Mouse (Mus musculus) myocyte (in vitro differentiated cells): ENCODE results near the gene Pde4d. TPM values are rescaled to one million over a fixed set of nuclear protein-coding genes. Genes with fewer than 3 reads are reported as not detected.

Source experiments
- H3K27me3 ChIP-seq: one replicate; pipeline ENCODE4 v1.6.1; 2011; ENCODE audit not compliant: control insufficient read depth, insufficient read depth, insufficient read length
- H3K36me3 ChIP-seq: one replicate; pipeline ENCODE4 v1.6.1; 2011; ENCODE audit not compliant: control insufficient read depth, insufficient read depth
- H3K4me2 ChIP-seq: one replicate; pipeline ENCODE4 v1.6.1; 2011; ENCODE audit warnings: low read depth, control low read depth
- H3K4me3 ChIP-seq: one replicate; pipeline ENCODE4 v1.5.1; 2011; ENCODE audit warnings: mild to moderate bottlenecking, control low read depth, moderate library complexity
- H3K79me2 ChIP-seq: one replicate; pipeline ENCODE4 v1.6.1; 2011; ENCODE audit not compliant: control insufficient read depth, insufficient read depth
- H3ac ChIP-seq: one replicate; pipeline ENCODE4 v1.6.1; 2011; ENCODE audit not compliant: control insufficient read depth, insufficient read length
- CEBPB ChIP-seq: IDR thresholded peaks from 2 replicates; pipeline ENCODE4 v1.6.1; 2011; ENCODE audit warnings: mild to moderate bottlenecking, moderate library complexity; ENCODE audit not compliant: poor library complexity, insufficient read depth, severe bottlenecking
- E2F4 ChIP-seq: IDR thresholded peaks from one replicate; pipeline ENCODE4 v1.6.1; 2011; ENCODE audit warnings: mild to moderate bottlenecking, control low read depth, moderate library complexity; ENCODE audit not compliant: insufficient read depth
- MAX ChIP-seq: IDR thresholded peaks from one replicate; pipeline ENCODE4 v1.6.1; 2011; ENCODE audit warnings: low read depth, mild to moderate bottlenecking, control low read depth
- MYOD1 ChIP-seq, 3 experiments: IDR thresholded peaks; one replicate each; pipeline ENCODE4 v1.6.1; 2011; ENCODE audit warnings: control low read depth in 2 of 3, low read depth in 2 of 3, mild to moderate bottlenecking in 2 of 3, moderate library complexity in 1 of 3; ENCODE audit not compliant: insufficient read length in 2 of 3, control insufficient read depth in 1 of 3
- MYOG ChIP-seq, 3 experiments: IDR thresholded peaks; one replicate each; pipeline ENCODE4 v1.6.1; 2011; ENCODE audit warnings: control low read depth in 2 of 3, low read depth in 2 of 3, mild to moderate bottlenecking in 2 of 3; ENCODE audit not compliant: insufficient read length in 2 of 3, control insufficient read depth in 1 of 3, insufficient read depth in 1 of 3
- POLR2A ChIP-seq: IDR thresholded peaks from one replicate; pipeline ENCODE4 v1.6.1; 2011; ENCODE audit warnings: low read depth, mild to moderate bottlenecking, control low read depth, moderate library complexity; ENCODE audit not compliant: insufficient read length
- POLR2AphosphoS2 ChIP-seq: IDR thresholded peaks from one replicate; pipeline ENCODE4 v1.6.1; 2011; ENCODE audit warnings: low read depth, control low read depth; ENCODE audit not compliant: insufficient read length
- REST ChIP-seq: IDR thresholded peaks from one replicate; pipeline ENCODE4 v1.6.1; 2011; ENCODE audit warnings: mild to moderate bottlenecking, control low read depth, moderate library complexity; ENCODE audit not compliant: insufficient read depth, insufficient read length
- SRF ChIP-seq: IDR thresholded peaks from one replicate; pipeline ENCODE4 v1.6.1; 2011; ENCODE audit warnings: low read depth; ENCODE audit not compliant: control insufficient read depth, insufficient read length
- TCF12 ChIP-seq: IDR thresholded peaks from one replicate; pipeline ENCODE4 v1.6.1; 2011; ENCODE audit warnings: mild to moderate bottlenecking, control low read depth; ENCODE audit not compliant: poor library complexity, insufficient read depth, severe bottlenecking
- TCF3 ChIP-seq: IDR thresholded peaks from one replicate; pipeline ENCODE4 v1.6.1; 2011; ENCODE audit warnings: low read depth, control low read depth; ENCODE audit not compliant: insufficient read length
- USF1 ChIP-seq: IDR thresholded peaks from one replicate; pipeline ENCODE4 v1.6.1; 2011; ENCODE audit warnings: low read depth, mild to moderate bottlenecking, control low read depth, moderate library complexity
- polyA plus RNA-seq: library from polyadenylated mRNA; unstranded; fragments of >200 nt; fragmentation: generic; extraction: Trizol; gene quantifications from one replicate; pipeline ENCODE4 v1.2.1, GENCODE M21; 2012; ENCODE audit warnings: missing spikeins

Gene Pde4d
- polyA plus RNA-seq, 1 experiment: 8.2 TPM

GRCm38 (mm10) chr13:109066581-109067159, 616.9 kb downstream of the Pde4d start:
- Histone ChIP-seq H3K36me3 (no peaks in the 10 kb centered on the region), H3K79me2 (no peaks in the 10 kb centered on the region), H3K4me3 (no peak overlapping the region), H3ac (no peak overlapping the region), H3K4me2 (no peak overlapping the region), H3K27me3 (no peaks in the 10 kb centered on the region)
- TF ChIP-seq MYOG (IDR thresholded peaks at IDR 0.05; ENCODE audit: control insufficient read depth in 1 of 3, insufficient read depth in 1 of 3, insufficient read length in 2 of 3, low read depth in 2 of 3): no peak
- TF ChIP-seq TCF12: no peak
- no peak for TF ChIP-seq TCF3
- TF ChIP-seq REST: no peak
- TF ChIP-seq MAX: no peak
- TF ChIP-seq SRF: no peak
- no peak for TF ChIP-seq CEBPB
- no peak for TF ChIP-seq E2F4
- TF ChIP-seq USF1: no peak
- no peak for TF ChIP-seq MYOD1 (IDR thresholded peaks at IDR 0.05; ENCODE audit: control insufficient read depth in 1 of 3, insufficient read length in 2 of 3, low read depth in 2 of 3)
- TF ChIP-seq POLR2AphosphoS2: no peak

DNA sequence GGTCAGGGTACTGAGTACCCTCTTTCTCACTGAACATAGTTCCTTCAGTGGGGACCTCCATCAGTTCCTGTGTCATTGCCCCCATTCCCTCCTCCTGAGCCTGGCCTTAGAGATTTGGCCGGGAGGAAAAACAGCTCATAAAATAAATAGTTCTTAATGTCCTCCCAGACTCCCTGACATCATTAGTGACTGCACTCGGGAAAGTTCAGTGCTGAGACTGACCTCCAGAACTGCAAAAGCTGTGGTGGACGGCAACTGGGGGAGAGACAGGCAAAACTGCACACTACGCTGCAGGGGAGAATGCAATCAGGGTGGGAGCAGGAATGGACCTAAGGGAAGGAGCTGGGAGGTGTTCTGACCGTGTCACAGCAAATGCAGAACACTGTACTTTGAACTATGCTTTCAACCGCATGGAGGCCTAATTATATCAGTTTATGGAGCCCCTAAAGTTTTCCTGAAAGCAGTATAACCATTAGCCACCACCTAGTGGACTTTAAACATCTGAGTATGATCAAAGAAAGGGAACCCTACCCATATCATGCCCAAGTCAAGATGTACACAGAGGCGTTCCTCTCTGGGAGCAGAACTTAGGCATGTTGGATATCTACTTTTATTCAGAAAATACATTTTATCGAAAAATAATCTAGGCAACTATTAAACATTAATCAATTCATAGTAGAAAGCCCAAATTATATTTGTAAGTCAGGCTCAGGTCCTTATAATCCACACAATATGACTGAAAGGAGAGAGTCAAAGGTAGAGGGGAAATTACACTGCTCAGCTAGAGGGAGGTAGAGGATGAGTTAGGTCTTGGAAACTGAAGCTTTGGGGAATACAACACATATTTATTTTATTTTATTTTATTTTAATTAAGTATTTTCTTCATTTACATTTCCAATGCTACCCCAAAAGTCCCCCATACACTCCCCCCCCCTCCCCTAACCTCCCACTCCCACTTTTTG, 618.8 kb downstream of the Pde4d start:
- no peak for TF ChIP-seq SRF
- TF ChIP-seq E2F4: no peak
- no peak for TF ChIP-seq REST
- no peak for TF ChIP-seq TCF3
- TF ChIP-seq TCF12: no peak
- no peak for TF ChIP-seq MYOG (IDR thresholded peaks at IDR 0.05; ENCODE audit: control insufficient read depth in 1 of 3, insufficient read depth in 1 of 3, insufficient read length in 2 of 3, low read depth in 2 of 3)
- TF ChIP-seq USF1: no peak
- no peak for TF ChIP-seq CEBPB
- no peak for TF ChIP-seq MAX
- no peak for TF ChIP-seq MYOD1 (IDR thresholded peaks at IDR 0.05; ENCODE audit: control insufficient read depth in 1 of 3, insufficient read length in 2 of 3, low read depth in 2 of 3)
- TF ChIP-seq POLR2A: no peak
- TF ChIP-seq POLR2AphosphoS2: no peak
- no peak overlapping the region for H3ac ChIP-seq
- no peak overlapping the region for H3K4me3 ChIP-seq
- H3K27me3 ChIP-seq: no peaks in the 10 kb centered on the region
- no peaks in the 10 kb centered on the region for H3K79me2 ChIP-seq
- H3K4me2 ChIP-seq: no peak overlapping the region
- H3K36me3 ChIP-seq: no peaks in the 10 kb centered on the region

- no peak overlapping the region for H3K4me3 ChIP-seq
- TF ChIP-seq MYOG (IDR thresholded peaks at IDR 0.05; ENCODE audit: control insufficient read depth in 1 of 3, insufficient read depth in 1 of 3, insufficient read length in 2 of 3, low read depth in 2 of 3) (no peak), MYOD1 (IDR thresholded peaks at IDR 0.05; ENCODE audit: control insufficient read depth in 1 of 3, insufficient read length in 2 of 3, low read depth in 2 of 3) (no peak), POLR2AphosphoS2 (no peak), SRF (no peak), POLR2A (no peak)
- H3K79me2 ChIP-seq: no peaks in the 10 kb centered on the region
- no peak overlapping the region for H3ac ChIP-seq
- no peaks in the 10 kb centered on the region for H3K27me3 ChIP-seq
- H3K36me3 ChIP-seq: no peaks in the 10 kb centered on the region
- peak overlapping the region; percentile 34 for H3K4me2 ChIP-seq
Observed at GRCm38 (mm10) chr13:109073371-109073770, 623.6 kb downstream of the Pde4d start.

DNA sequence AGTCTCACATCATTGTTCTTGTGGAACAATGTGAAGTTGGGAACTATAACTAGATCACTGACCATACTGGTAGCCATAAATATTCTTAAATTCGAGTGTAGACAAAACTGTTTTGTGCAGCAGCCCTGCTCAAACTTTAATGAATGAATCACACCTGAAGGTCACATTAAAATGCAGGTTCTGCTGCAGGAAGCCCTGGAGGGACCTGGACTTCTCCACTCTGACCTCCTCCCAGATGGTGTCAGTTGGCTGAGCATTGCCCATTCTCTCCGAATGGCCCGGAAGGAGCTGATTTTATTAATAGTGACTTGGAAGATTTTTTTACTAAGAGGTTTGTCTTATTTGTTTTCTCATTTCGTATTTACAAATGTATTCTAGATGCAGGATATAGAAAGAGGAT, 624.3 kb downstream of the Pde4d start:
- H3K4me2 ChIP-seq: no peak overlapping the region
- H3ac ChIP-seq: no peak overlapping the region
- no peaks in the 10 kb centered on the region for H3K36me3 ChIP-seq
- H3K79me2 ChIP-seq: no peaks in the 10 kb centered on the region
- TF ChIP-seq POLR2A (no peak), USF1 (no peak), MYOG (IDR thresholded peaks at IDR 0.05; ENCODE audit: control insufficient read depth in 1 of 3, insufficient read depth in 1 of 3, insufficient read length in 2 of 3, low read depth in 2 of 3) (no peak), REST (no peak), TCF3 (no peak), CEBPB (no peak), POLR2AphosphoS2 (no peak), E2F4 (no peak), MAX (no peak), SRF (no peak), TCF12 (no peak), MYOD1 (IDR thresholded peaks at IDR 0.05; ENCODE audit: control insufficient read depth in 1 of 3, insufficient read length in 2 of 3, low read depth in 2 of 3) (no peak)
- H3K4me3 ChIP-seq: no peak overlapping the region
- no peaks in the 10 kb centered on the region for H3K27me3 ChIP-seq
